Mouse (Mus musculus) megakaryocyte, embryonic 14.5 days (primary cell): Measurements from ENCODE around the gene Ntn1. TPM values are rescaled to one million over a fixed set of nuclear protein-coding genes. Genes with fewer than 3 reads are reported as not detected.

Source experiments
- H3K27me3 ChIP-seq: replicated peaks from 2 replicates; pipeline ENCODE3; 2012; ENCODE audit warnings: inconsistent platforms
- H3K36me3 ChIP-seq: replicated peaks from 2 replicates; pipeline ENCODE3; 2012; ENCODE audit warnings: low read length, inconsistent platforms, mixed read lengths
- H3K4me1 ChIP-seq: 2 replicates; pipeline ENCODE4 v1.6.1; 2012; ENCODE audit warnings: inconsistent platforms
- H3K4me3 ChIP-seq: replicated peaks from 2 replicates; pipeline ENCODE3; 2012; ENCODE audit warnings: moderate library complexity, mild to moderate bottlenecking, inconsistent platforms
- H3K9me3 ChIP-seq: 2 replicates; pipeline ENCODE4 v1.6.1; 2012; ENCODE audit warnings: inconsistent platforms
- FLI1 ChIP-seq: IDR thresholded peaks from 2 replicates; pipeline ENCODE4 v1.6.1; 2012; ENCODE audit warnings: low read length, inconsistent platforms, mixed read lengths
- GATA1 ChIP-seq: IDR thresholded peaks from 3 replicates; pipeline ENCODE4 v1.6.1; 2012; ENCODE audit warnings: mixed read lengths, low read length, inconsistent platforms, borderline replicate concordance
- polyA plus RNA-seq: library from polyadenylated mRNA; stranded (reverse); fragments of >175 nt; gene quantifications from 2 replicates; pipeline ENCODE4 v1.2.3, GENCODE M21; 2012; ENCODE audit warnings: low replicate concordance; ENCODE audit not compliant: insufficient read depth

Ntn1 gene
- 0.19 and 0.28 TPM in 2 replicates for polyA plus RNA-seq

GRCm38 (mm10) chr11:68400727-68401219 lies at the start of gene Ntn1:
Ntn1 (minus strand) TSS chr11:68400823.
- peak within 1 kb of the TSS; percentile 74 for H3K4me3 ChIP-seq
- peaks cover 10% of the 10 kb centered on the region; the same call in 1 of the 2 replicates for H3K9me3 ChIP-seq
- H3K27me3 ChIP-seq: peaks cover 89% of the 10 kb centered on the region
- TF ChIP-seq GATA1 (no peak), FLI1 (no peak)
- H3K4me1 ChIP-seq: peaks cover 15% of the 10 kb centered on the region
- H3K36me3 ChIP-seq: no peaks in the 10 kb centered on the region

DNA sequence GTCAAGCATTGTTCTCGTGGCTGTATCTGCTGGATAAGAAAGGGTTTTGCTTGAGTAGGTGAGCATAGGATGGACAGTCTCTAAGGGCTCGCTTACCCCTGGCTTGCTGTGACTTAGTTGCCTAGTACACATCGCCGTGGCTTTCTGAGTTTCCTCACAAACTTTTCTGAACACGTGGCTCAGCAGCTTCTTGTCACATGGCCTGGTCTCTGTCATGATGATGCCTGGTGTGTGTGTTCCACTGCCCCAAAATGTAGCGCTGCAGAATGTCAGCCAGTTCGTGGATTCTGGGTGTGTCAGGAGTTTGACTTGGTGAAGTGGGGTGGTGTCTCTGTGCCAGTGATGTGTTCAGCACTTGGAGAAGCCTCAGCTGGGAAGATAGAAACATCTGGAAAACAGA lies 47.7 kb upstream of the Ntn1 start:
- TF ChIP-seq GATA1 (no peak), FLI1 (no peak)
- Histone ChIP-seq H3K36me3 (no peaks in the 10 kb centered on the region), H3K27me3 (peaks cover 41% of the 10 kb centered on the region), H3K4me3 (no peak overlapping the region), H3K9me3 (no peaks in the 10 kb centered on the region), H3K4me1 (peaks cover 3% of the 10 kb centered on the region; the same call in 1 of the 2 replicates)

DNA sequence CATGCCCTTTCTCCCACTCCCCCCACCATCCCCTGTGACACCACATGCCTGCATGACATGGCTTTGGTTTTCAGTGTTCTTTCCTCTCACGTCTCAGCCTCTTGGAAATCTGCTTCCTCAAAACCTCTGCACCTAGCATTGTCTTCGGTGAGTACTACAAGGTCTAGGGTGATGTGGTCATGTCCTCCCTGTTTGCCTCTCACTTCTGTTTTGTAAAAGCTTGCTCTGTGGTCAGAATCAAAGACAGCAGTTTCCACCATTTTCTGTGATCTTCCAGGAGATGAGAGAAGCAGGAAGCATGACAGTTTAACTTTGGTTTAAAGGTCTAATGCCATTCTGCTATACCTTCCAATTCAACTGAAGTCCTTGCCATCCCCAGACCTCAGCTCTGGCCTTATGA lies 46.6 kb upstream of the Ntn1 start:
- H3K36me3 ChIP-seq: no peaks in the 10 kb centered on the region
- H3K9me3 ChIP-seq: no peaks in the 10 kb centered on the region
- TF ChIP-seq FLI1: no peak
- TF ChIP-seq GATA1: no peak
- peaks cover 3% of the 10 kb centered on the region; the same call in 1 of the 2 replicates for H3K4me1 ChIP-seq
- H3K27me3 ChIP-seq: peaks cover 39% of the 10 kb centered on the region
- no peak overlapping the region for H3K4me3 ChIP-seq

- Histone ChIP-seq H3K9me3 (no peaks in the 10 kb centered on the region), H3K36me3 (no peaks in the 10 kb centered on the region), H3K4me1 (peaks cover 3% of the 10 kb centered on the region; the same call in 1 of the 2 replicates), H3K4me3 (no peak overlapping the region), H3K27me3 (peaks cover 38% of the 10 kb centered on the region)
- TF ChIP-seq GATA1: no peak
- no peak for TF ChIP-seq FLI1
Measured at GRCm38 (mm10) chr11:68446547-68446946, 45.9 kb upstream of the Ntn1 start.

- Histone ChIP-seq H3K9me3 (no peaks in the 10 kb centered on the region), H3K27me3 (peaks cover 34% of the 10 kb centered on the region), H3K4me3 (no peak overlapping the region), H3K36me3 (no peaks in the 10 kb centered on the region), H3K4me1 (peaks cover 3% of the 10 kb centered on the region; the same call in 1 of the 2 replicates)
- TF ChIP-seq FLI1 (no peak), GATA1 (no peak)
Measured at GRCm38 (mm10) chr11:68445901-68446300, 45.3 kb upstream of the Ntn1 start.

GRCm38 (mm10) chr11:68442983-68443638 lies 42.5 kb upstream of the Ntn1 start:
- H3K27me3 ChIP-seq: peaks cover 34% of the 10 kb centered on the region
- no peaks in the 10 kb centered on the region for H3K9me3 ChIP-seq
- no peak overlapping the region for H3K4me3 ChIP-seq
- TF ChIP-seq GATA1 (no peak), FLI1 (no peak)
- H3K4me1 ChIP-seq: no peaks in the 10 kb centered on the region
- H3K36me3 ChIP-seq: no peaks in the 10 kb centered on the region

DNA sequence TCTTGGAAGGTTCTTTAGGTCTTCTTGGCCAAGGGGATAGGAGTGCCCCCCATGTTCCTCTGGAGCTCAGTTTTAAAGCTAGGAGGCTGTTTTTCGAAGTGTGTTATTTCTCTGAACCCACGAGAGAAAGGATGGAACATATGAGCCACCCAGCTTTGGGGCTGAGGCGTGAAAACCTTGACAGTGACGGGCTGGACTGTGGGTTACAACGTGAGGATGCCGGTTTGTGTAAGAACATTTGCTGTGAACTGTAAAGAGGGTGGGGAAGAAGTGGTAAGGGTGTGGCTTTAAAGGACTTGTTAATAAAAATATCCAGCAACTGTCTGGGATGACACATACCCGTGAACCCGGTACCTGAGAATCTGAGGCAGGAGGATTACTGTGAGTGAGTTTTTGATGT lies 41.7 kb upstream of the Ntn1 start:
- no peaks in the 10 kb centered on the region for H3K36me3 ChIP-seq
- no peak overlapping the region for H3K4me3 ChIP-seq
- no peak for TF ChIP-seq FLI1
- H3K9me3 ChIP-seq: no peaks in the 10 kb centered on the region
- H3K4me1 ChIP-seq: no peaks in the 10 kb centered on the region
- peaks cover 35% of the 10 kb centered on the region for H3K27me3 ChIP-seq

DNA sequence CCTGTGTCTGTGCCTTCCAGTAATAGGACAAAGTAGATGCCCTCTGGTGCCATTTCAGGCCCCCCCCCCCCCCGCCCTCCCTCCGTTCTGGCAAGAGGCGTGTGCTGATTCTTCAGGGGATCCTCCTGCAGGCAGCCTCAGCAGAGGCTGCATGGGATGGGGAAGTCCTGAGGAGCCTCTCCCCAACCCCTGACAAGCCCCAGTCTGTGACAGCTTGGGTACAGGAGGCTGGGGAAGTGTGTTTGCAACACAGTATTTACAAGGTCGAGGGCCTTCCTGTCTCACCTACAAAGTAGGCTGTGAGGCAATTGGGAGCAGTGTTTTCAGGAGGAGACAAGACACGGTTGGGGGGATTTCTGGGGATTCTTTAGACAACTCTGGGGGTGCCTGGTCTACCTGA lies 40.3 kb upstream of the Ntn1 start:
- TF ChIP-seq GATA1: no peak
- TF ChIP-seq FLI1: no peak
- H3K4me1 ChIP-seq: no peaks in the 10 kb centered on the region
- H3K27me3 ChIP-seq: peaks cover 35% of the 10 kb centered on the region
- H3K36me3 ChIP-seq: no peaks in the 10 kb centered on the region
- no peak overlapping the region for H3K4me3 ChIP-seq
- H3K9me3 ChIP-seq: no peaks in the 10 kb centered on the region

GRCm38 (mm10) chr11:68440100-68440499 lies 39.5 kb upstream of the Ntn1 start:
- TF ChIP-seq GATA1 (no peak), FLI1 (no peak)
- Histone ChIP-seq H3K27me3 (peaks cover 38% of the 10 kb centered on the region), H3K4me3 (no peak overlapping the region), H3K9me3 (no peaks in the 10 kb centered on the region), H3K4me1 (no peaks in the 10 kb centered on the region), H3K36me3 (no peaks in the 10 kb centered on the region)

DNA sequence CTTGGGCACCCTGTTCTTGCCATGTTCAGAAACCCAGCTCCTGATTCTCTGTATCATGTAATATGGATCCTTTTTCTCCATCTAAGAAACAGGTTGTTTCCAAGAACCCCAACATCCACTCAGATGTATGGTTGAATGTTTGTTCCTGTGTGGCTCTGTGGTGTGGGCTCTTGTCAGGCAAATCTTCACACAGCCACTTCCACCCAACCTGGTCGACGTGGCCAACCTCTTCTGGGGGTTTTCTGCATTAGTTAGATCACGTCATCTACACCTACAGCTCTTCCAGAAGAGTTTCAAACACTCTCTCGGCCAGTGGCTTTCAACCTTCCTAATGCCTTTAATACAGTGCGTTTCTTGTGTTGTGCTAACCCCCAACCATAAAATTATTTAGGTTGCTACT lies 35.8 kb upstream of the Ntn1 start:
- H3K36me3 ChIP-seq: no peaks in the 10 kb centered on the region
- peaks cover 44% of the 10 kb centered on the region for H3K27me3 ChIP-seq
- H3K4me3 ChIP-seq: no peak overlapping the region
- peaks cover 14% of the 10 kb centered on the region for H3K4me1 ChIP-seq
- no peak for TF ChIP-seq GATA1
- no peak for TF ChIP-seq FLI1
- no peaks in the 10 kb centered on the region for H3K9me3 ChIP-seq
